Mouse (Mus musculus) testis, adult 2 months (tissue): ENCODE measurements around the gene Sema3d. TPM values are rescaled to one million over a fixed set of nuclear protein-coding genes. Genes with fewer than 3 reads are reported as not detected.

Experiments
- H3K27ac ChIP-seq: fragments of 200-500 bp; 2 replicates; pipeline ENCODE4 v1.5.1; 2012; ENCODE audit warnings: low read depth, low read length; ENCODE audit not compliant: control insufficient read depth, insufficient read depth
- H3K27me3 ChIP-seq: fragments of 200-500 bp; 2 replicates; pipeline ENCODE4 v1.6.1; 2012; ENCODE audit warnings: mild to moderate bottlenecking, low read length, moderate library complexity; ENCODE audit not compliant: control insufficient read depth, insufficient read depth
- H3K36me3 ChIP-seq: fragments of 200-500 bp; 2 replicates; pipeline ENCODE4 v1.6.1; 2012; ENCODE audit warnings: mild to moderate bottlenecking, low read length; ENCODE audit not compliant: control insufficient read depth, insufficient read depth
- H3K4me1 ChIP-seq: fragments of 200-500 bp; 2 replicates; pipeline ENCODE4 v1.6.1; 2012; ENCODE audit warnings: low read length; ENCODE audit not compliant: control insufficient read depth, insufficient read depth
- H3K4me3 ChIP-seq: fragments of 200-500 bp; 2 replicates; pipeline ENCODE4 v1.5.1; 2012; ENCODE audit warnings: low read depth, mild to moderate bottlenecking, low read length, moderate library complexity, mixed read lengths; ENCODE audit not compliant: control insufficient read depth
- CTCF ChIP-seq: fragments of 200-500 bp; IDR thresholded peaks from 2 replicates; pipeline ENCODE4 v1.5.1; 2012; ENCODE audit warnings: low read depth, mild to moderate bottlenecking, inconsistent platforms, low read length, moderate library complexity; ENCODE audit not compliant: control insufficient read depth, insufficient read depth, insufficient replicate concordance
- POLR2A ChIP-seq: fragments of 200-500 bp; IDR thresholded peaks from 2 replicates; pipeline ENCODE4 v1.6.1; 2012; ENCODE audit warnings: low read depth, mild to moderate bottlenecking, inconsistent platforms, low read length, moderate library complexity; ENCODE audit not compliant: control insufficient read depth
- polyA plus RNA-seq: library from polyadenylated mRNA; depleted of rRNA; stranded (reverse); fragments of >200 nt; gene quantifications from 2 replicates; pipeline ENCODE4 v1.2.3, GENCODE M21; 2012

The Sema3d gene
- polyA plus RNA-seq, 1 experiment, result 0.16 TPM

GRCm38 (mm10) chr5:12549046-12549669, 166.0 kb downstream of the Sema3d start:
- no peak overlapping the region for H3K4me3 ChIP-seq
- no peak overlapping the region for H3K27ac ChIP-seq
- no peaks in the 10 kb centered on the region for H3K36me3 ChIP-seq
- H3K4me1 ChIP-seq, result no peaks in the 10 kb centered on the region
- H3K27me3 ChIP-seq, result no peaks in the 10 kb centered on the region
- TF ChIP-seq CTCF (no peak), POLR2A (no peak)

- no peak overlapping the region for H3K4me3 ChIP-seq
- TF ChIP-seq CTCF, result no peak
- TF ChIP-seq POLR2A, result no peak
- H3K4me1 ChIP-seq, result no peaks in the 10 kb centered on the region
- H3K27ac ChIP-seq, result no peak overlapping the region
- H3K27me3 ChIP-seq, result no peaks in the 10 kb centered on the region
- no peaks in the 10 kb centered on the region for H3K36me3 ChIP-seq
Measured at GRCm38 (mm10) chr5:12555401-12555800, 172.2 kb downstream of the Sema3d start.

- Histone ChIP-seq H3K4me3 (no peak overlapping the region), H3K4me1 (no peaks in the 10 kb centered on the region), H3K27me3 (no peaks in the 10 kb centered on the region), H3K36me3 (no peaks in the 10 kb centered on the region), H3K27ac (no peak overlapping the region)
- TF ChIP-seq CTCF (no peak), POLR2A (no peak)
Measured at GRCm38 (mm10) chr5:12557889-12558288, 174.7 kb downstream of the Sema3d start.

GRCm38 (mm10) chr5:12561740-12562139, 178.6 kb downstream of the Sema3d start:
- H3K36me3 ChIP-seq, result no peaks in the 10 kb centered on the region
- no peaks in the 10 kb centered on the region for H3K27me3 ChIP-seq
- H3K4me3 ChIP-seq, result no peak overlapping the region
- H3K27ac ChIP-seq, result no peak overlapping the region
- no peak for TF ChIP-seq CTCF
- no peaks in the 10 kb centered on the region for H3K4me1 ChIP-seq

GRCm38 (mm10) chr5:12562204-12562603, 179.0 kb downstream of the Sema3d start:
- Histone ChIP-seq H3K27me3 (no peaks in the 10 kb centered on the region), H3K4me1 (no peaks in the 10 kb centered on the region), H3K36me3 (no peaks in the 10 kb centered on the region), H3K27ac (no peak overlapping the region), H3K4me3 (no peak overlapping the region)
- TF ChIP-seq CTCF (no peak), POLR2A (no peak)

- Histone ChIP-seq H3K27ac (no peak overlapping the region), H3K36me3 (no peaks in the 10 kb centered on the region), H3K27me3 (no peaks in the 10 kb centered on the region), H3K4me3 (peak overlapping the region; percentile 24; the same call in 1 of the 2 replicates), H3K4me1 (no peaks in the 10 kb centered on the region)
- TF ChIP-seq POLR2A (no peak), CTCF (no peak)
Measured at GRCm38 (mm10) chr5:12563132-12563531, 179.9 kb downstream of the Sema3d start.

GRCm38 (mm10) chr5:12564602-12565220, 181.5 kb downstream of the Sema3d start:
- Histone ChIP-seq H3K27me3 (no peaks in the 10 kb centered on the region), H3K27ac (no peak overlapping the region), H3K36me3 (no peaks in the 10 kb centered on the region), H3K4me1 (no peaks in the 10 kb centered on the region), H3K4me3 (no peak overlapping the region)
- TF ChIP-seq CTCF (no peak), POLR2A (no peak)
